Mouse (Mus musculus) kidney, embryonic 16.5 days (tissue): Measurements from ENCODE around the gene Dock9. TPM values are rescaled to one million over a fixed set of nuclear protein-coding genes. Genes with fewer than 3 reads are reported as not detected.
"Not testable (repeated sequence)": the region's sequence is repeated elsewhere in the genome, so short reads cannot be mapped to it uniquely, and the experiment has no call there.

Source experiments
- ATAC-seq: fragments of 200-750 bp; cut with Nextera tagmentation; 2 replicates; pipeline ENCODE4 v1.8.0; 2017; ENCODE audit warnings: moderate TSS enrichment; ENCODE audit not compliant: low FRiP score, low TSS enrichment
- H3K27ac ChIP-seq: fragments of 300-500 bp; sonication (generic); 2 replicates; pipeline ENCODE4 v1.5.1; 2014; ENCODE audit warnings: low read length
- H3K27me3 ChIP-seq: fragments of 300-500 bp; sonication (generic); 2 replicates; pipeline ENCODE4 v1.6.1; 2014; ENCODE audit warnings: low read length, control low read depth, mixed read lengths; ENCODE audit not compliant: insufficient read depth
- H3K36me3 ChIP-seq: fragments of 300-500 bp; sonication (generic); 2 replicates; pipeline ENCODE4 v1.6.1; 2014; ENCODE audit warnings: low read length, control low read depth, mixed read lengths; ENCODE audit not compliant: insufficient read depth
- H3K4me1 ChIP-seq: fragments of 300-500 bp; sonication (generic); 2 replicates; pipeline ENCODE4 v1.6.1; 2014; ENCODE audit warnings: low read length, control low read depth, mixed read lengths; ENCODE audit not compliant: insufficient read depth
- H3K4me2 ChIP-seq: fragments of 300-500 bp; sonication (generic); replicated peaks from 2 replicates; pipeline ENCODE4 v1.6.1; 2014; ENCODE audit warnings: low read depth, low read length
- H3K4me3 ChIP-seq: fragments of 300-500 bp; sonication (generic); 2 replicates; pipeline ENCODE4 v1.5.1; 2014; ENCODE audit warnings: mild to moderate bottlenecking, low read length
- H3K9ac ChIP-seq: fragments of 300-500 bp; sonication (generic); replicated peaks from 2 replicates; pipeline ENCODE4 v1.6.1; 2014; ENCODE audit warnings: low read length
- H3K9me3 ChIP-seq: fragments of 300-500 bp; sonication (generic); 2 replicates; pipeline ENCODE4 v1.6.1; 2016; ENCODE audit warnings: low read length, control low read depth
- WGBS: fragments of 180-500 bp; shearing (Covaris S2); extraction: QIAGEN DNeasy Blood & Tissue Kit; methylation state at CpG from one replicate; pipeline ENCODE4 v1.1.7; 2014; 5-methylcytosine and 5-hydroxymethylcytosine counted together
- polyA plus RNA-seq: library from polyadenylated mRNA; unstranded; fragments of >200 nt; fragmentation: Nextera tagmentation; extraction: Ambion mirVana; gene quantifications from 2 replicates; pipeline ENCODE4 v1.2.1, GENCODE M21; 2015

Gene Dock9
- polyA plus RNA-seq, 1 experiment from 2014 or later: 13.0 TPM

- 33% methylated on average over 14 of the region's 14 CpGs for WGBS
- H3K27me3 ChIP-seq: no peaks in the 10 kb centered on the region
- H3K9ac ChIP-seq: no peak overlapping the region
- no peaks in the 10 kb centered on the region for H3K4me1 ChIP-seq
- no peak overlapping the region for H3K27ac ChIP-seq
- peaks cover 11% of the 10 kb centered on the region for H3K36me3 ChIP-seq
- no peak overlapping the region; the same call in 1 of the 2 replicates for H3K4me2 ChIP-seq
- no peak overlapping the region for H3K4me3 ChIP-seq
- peak; percentile 51; the same call in 1 of the 2 replicates for ATAC-seq
- no peaks in the 10 kb centered on the region for H3K9me3 ChIP-seq
Measured at GRCm38 (mm10) chr14:121634093-121634735, 163.4 kb downstream of the Dock9 start.

GRCm38 (mm10) chr14:121631934-121632333 is 165.7 kb downstream of the Dock9 start:
- Histone ChIP-seq H3K9ac (no peak overlapping the region), H3K4me2 (no peak overlapping the region), H3K36me3 (0 out of 2 replicates have a peak, but pooled peaks cover 8% of the 10 kb centered on the region), H3K27ac (no peak overlapping the region), H3K27me3 (no peaks in the 10 kb centered on the region), H3K4me1 (no peaks in the 10 kb centered on the region), H3K9me3 (no peaks in the 10 kb centered on the region), H3K4me3 (no peak overlapping the region)
- ATAC-seq: no peak
- WGBS: 94% methylated on average over 8 of the region's 8 CpGs

GRCm38 (mm10) chr14:121626741-121627140 is 170.9 kb downstream of the Dock9 start:
- H3K9me3 ChIP-seq: peaks cover 4% of the 10 kb centered on the region; the same call in 1 of the 2 replicates
- no peak overlapping the region for H3K4me2 ChIP-seq
- H3K9ac ChIP-seq: no peak overlapping the region
- ATAC-seq: no peak
- no peak overlapping the region for H3K27ac ChIP-seq
- no peak overlapping the region for H3K4me3 ChIP-seq
- no peaks in the 10 kb centered on the region for H3K4me1 ChIP-seq
- H3K36me3 ChIP-seq: peaks cover 36% of the 10 kb centered on the region
- no peaks in the 10 kb centered on the region for H3K27me3 ChIP-seq
- WGBS: 89% methylated on average over 12 of the region's 12 CpGs

- H3K27ac ChIP-seq: peak overlapping the region; percentile 73
- not testable (repeated sequence) for H3K4me1 ChIP-seq, H3K9ac ChIP-seq, H3K4me2 ChIP-seq, H3K4me3 ChIP-seq, H3K27me3 ChIP-seq, H3K9me3 ChIP-seq
- H3K36me3 ChIP-seq: peaks cover 47% of the 10 kb centered on the region
- WGBS: 70% methylated on average over 6 of the region's 6 CpGs
- peak; percentile 58 for ATAC-seq
Measured at GRCm38 (mm10) chr14:121623996-121624542, 173.6 kb downstream of the Dock9 start.

- WGBS: 92% methylated on average over 3 of the region's 3 CpGs
- H3K36me3 ChIP-seq: peaks cover 40% of the 10 kb centered on the region
- no peak overlapping the region for H3K9ac ChIP-seq
- H3K9me3 ChIP-seq: peaks cover 4% of the 10 kb centered on the region; the same call in 1 of the 2 replicates
- H3K27me3 ChIP-seq: no peaks in the 10 kb centered on the region
- no peak overlapping the region for H3K4me3 ChIP-seq
- H3K27ac ChIP-seq: no peak overlapping the region
- H3K4me1 ChIP-seq: no peaks in the 10 kb centered on the region
- H3K4me2 ChIP-seq: no peak overlapping the region
- ATAC-seq: no peak
Measured at GRCm38 (mm10) chr14:121621806-121622205, 175.8 kb downstream of the Dock9 start.

GRCm38 (mm10) chr14:121620567-121620966 is 177.1 kb downstream of the Dock9 start:
- no peak overlapping the region for H3K4me3 ChIP-seq
- no peaks in the 10 kb centered on the region for H3K27me3 ChIP-seq
- peaks cover 32% of the 10 kb centered on the region for H3K36me3 ChIP-seq
- H3K9me3 ChIP-seq: peaks cover 4% of the 10 kb centered on the region; the same call in 1 of the 2 replicates
- H3K27ac ChIP-seq: no peak overlapping the region
- ATAC-seq: no peak
- no peak overlapping the region for H3K9ac ChIP-seq
- no peaks in the 10 kb centered on the region for H3K4me1 ChIP-seq
- H3K4me2 ChIP-seq: no peak overlapping the region
- WGBS: 59% methylated on average over 3 of the region's 3 CpGs

- Histone ChIP-seq H3K4me1 (no peaks in the 10 kb centered on the region), H3K9me3 (peaks cover 4% of the 10 kb centered on the region; the same call in 1 of the 2 replicates), H3K36me3 (peaks cover 32% of the 10 kb centered on the region), H3K27me3 (no peaks in the 10 kb centered on the region), H3K27ac (no peak overlapping the region), H3K4me3 (no peak overlapping the region), H3K4me2 (no peak overlapping the region), H3K9ac (no peak overlapping the region)
- 94% methylated on average over 7 of the region's 7 CpGs for WGBS
- ATAC-seq: no peak
Measured at GRCm38 (mm10) chr14:121620157-121620556, 177.5 kb downstream of the Dock9 start.

GRCm38 (mm10) chr14:121617645-121618390 is 179.8 kb downstream of the Dock9 start:
- no peak overlapping the region for H3K4me2 ChIP-seq
- ATAC-seq: no peak
- WGBS: 88% methylated on average over 4 of the region's 4 CpGs
- H3K9me3 ChIP-seq: no peaks in the 10 kb centered on the region
- H3K4me3 ChIP-seq: no peak overlapping the region
- H3K9ac ChIP-seq: no peak overlapping the region
- H3K27ac ChIP-seq: no peak overlapping the region
- H3K4me1 ChIP-seq: no peaks in the 10 kb centered on the region
- H3K36me3 ChIP-seq: peaks cover 22% of the 10 kb centered on the region
- no peaks in the 10 kb centered on the region for H3K27me3 ChIP-seq

- no peak for ATAC-seq
- 81% methylated on average over 10 of the region's 10 CpGs for WGBS
- Histone ChIP-seq H3K4me1 (no peaks in the 10 kb centered on the region), H3K36me3 (0 out of 2 replicates have a peak, but pooled peaks cover under 1% of the 10 kb centered on the region), H3K4me2 (no peak overlapping the region), H3K9ac (no peak overlapping the region), H3K27ac (no peak overlapping the region), H3K9me3 (no peaks in the 10 kb centered on the region), H3K27me3 (no peaks in the 10 kb centered on the region), H3K4me3 (no peak overlapping the region)
Measured at GRCm38 (mm10) chr14:121615431-121615830, 182.2 kb downstream of the Dock9 start.
